Mouse (Mus musculus): ENCODE data around the gene Ubxn1.
"Not testable (repeated sequence)": the region's sequence is repeated elsewhere in the genome, so short reads cannot be mapped to it uniquely, and the experiment has no call there.

Gene Ubxn1

DNA sequence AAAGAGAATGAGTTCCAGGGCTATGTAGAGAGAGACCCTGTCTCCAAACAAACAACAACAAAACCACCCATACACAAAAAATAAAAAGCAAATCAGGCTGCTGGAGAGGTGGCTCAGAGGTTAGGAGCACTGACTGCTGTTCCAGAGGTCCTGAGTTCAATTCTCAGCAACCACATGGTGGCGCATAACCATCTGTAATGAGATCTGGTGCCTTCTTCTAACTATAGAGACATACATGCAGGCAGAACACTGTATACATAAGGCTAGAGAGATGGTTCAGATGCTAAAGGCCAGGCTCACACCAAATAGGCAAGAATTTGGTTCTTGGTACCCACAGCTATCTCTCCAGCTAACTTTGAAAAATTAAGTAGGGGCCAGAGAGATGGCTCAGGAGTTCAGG lies 12.3 kb upstream of the Ubxn1 start:
- peak; percentile 35 for DNase-seq

- no peak for DNase-seq
Observed at GRCm38 (mm10) chr19:8864265-8864664, 7.0 kb upstream of the Ubxn1 start.

GRCm38 (mm10) chr19:8870381-8870780 lies 915 bp upstream of the Ubxn1 start:
- DNase-seq = not testable (repeated sequence)

DNA sequence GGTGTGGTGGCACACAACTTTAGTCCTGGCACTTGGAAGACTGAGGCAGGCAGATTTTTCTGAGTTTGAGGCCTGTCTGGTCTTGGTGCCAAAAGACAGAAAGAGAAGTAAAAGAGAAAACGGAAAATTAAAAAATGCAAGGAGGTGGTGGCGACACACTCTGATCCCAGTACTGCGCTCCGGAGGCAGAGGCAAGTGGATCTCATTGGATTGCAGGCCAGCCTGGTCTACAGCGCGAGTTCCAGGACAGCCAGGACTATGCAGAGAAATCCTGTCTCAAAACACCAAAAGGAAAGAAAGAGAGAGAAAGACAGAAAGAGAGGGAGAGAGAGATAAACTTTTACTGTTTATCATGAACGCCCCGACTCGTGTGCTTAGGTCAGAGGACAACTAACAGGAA lies 458 bp upstream of the Ubxn1 start:
- DNase-seq = peak; percentile 21

- DNase-seq = no peak
Observed at GRCm38 (mm10) chr19:8872266-8872840, 1.1 kb downstream of the Ubxn1 start.

DNA sequence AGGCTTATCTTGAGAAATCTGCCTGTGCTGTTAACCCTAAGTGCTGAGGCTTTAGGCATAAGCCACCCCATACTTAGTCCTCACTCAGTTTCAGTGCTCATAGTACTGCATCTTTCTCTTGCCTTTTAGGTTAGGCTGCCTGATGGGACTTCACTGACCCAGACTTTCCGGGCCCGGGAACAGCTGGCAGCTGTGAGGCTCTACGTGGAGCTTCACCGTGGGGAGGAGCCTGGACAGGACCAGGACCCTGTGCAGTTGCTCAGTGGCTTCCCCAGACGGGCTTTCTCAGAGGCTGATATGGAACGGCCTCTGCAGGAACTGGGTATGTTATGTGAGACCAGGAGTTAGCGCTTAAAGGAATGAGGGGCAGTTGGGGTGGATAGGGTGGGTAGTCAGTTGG lies 3.7 kb downstream of the Ubxn1 start:
- no peak for DNase-seq

DNA sequence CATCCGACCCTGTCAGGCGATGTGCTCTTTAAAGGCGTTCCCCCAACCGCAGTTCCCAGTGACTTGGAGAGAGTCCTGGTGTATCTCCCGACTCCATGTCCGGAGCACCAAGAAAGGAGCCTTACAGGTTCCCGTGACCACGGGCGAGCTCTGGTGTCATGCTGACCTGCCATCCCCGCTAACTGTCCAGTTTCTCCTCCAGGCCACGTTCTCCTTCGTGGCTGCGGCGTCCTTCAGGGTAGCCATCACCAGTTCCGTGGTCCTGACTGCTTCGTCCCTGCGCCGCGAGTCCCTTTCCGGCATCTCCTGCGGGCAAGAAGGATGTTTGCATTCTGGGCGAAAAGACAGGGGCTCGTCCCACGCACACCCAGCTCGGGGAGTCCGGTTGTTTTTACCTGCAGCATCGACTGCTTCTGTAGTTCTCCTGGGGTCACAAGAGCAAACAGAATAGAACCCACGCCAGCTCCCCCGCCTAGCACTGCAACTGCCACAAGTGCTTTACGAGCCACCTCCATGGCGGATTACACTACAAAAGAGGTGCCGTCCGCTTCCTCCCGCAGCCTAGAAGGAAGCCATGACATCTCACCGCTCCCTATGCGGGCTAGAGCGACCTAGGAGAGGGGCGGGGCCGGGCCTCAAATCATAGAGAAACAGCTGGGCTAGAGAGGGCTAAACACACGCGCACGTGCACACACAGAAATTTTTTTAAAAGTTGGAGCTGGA lies 9.2 kb downstream of the Ubxn1 start, which contains the start of gene Uqcc3:
TSS of gene Uqcc3 (minus strand) at position 613 of the 723 bp plus-strand sequence.
- peak; percentile 95 for DNase-seq

GRCm38 (mm10) chr19:8881034-8881392 lies 9.7 kb downstream of the Ubxn1 start:
- no peak for DNase-seq

- DNase-seq = no peak
Observed at GRCm38 (mm10) chr19:8883616-8884015, 12.3 kb downstream of the Ubxn1 start, which contains the start of the genes Lbhd1 and Gm49403. Gene Lbhd1 (plus strand): TSS chr19:8883732. Gene Gm49403 (plus strand): TSS chr19:8883930.

DNA sequence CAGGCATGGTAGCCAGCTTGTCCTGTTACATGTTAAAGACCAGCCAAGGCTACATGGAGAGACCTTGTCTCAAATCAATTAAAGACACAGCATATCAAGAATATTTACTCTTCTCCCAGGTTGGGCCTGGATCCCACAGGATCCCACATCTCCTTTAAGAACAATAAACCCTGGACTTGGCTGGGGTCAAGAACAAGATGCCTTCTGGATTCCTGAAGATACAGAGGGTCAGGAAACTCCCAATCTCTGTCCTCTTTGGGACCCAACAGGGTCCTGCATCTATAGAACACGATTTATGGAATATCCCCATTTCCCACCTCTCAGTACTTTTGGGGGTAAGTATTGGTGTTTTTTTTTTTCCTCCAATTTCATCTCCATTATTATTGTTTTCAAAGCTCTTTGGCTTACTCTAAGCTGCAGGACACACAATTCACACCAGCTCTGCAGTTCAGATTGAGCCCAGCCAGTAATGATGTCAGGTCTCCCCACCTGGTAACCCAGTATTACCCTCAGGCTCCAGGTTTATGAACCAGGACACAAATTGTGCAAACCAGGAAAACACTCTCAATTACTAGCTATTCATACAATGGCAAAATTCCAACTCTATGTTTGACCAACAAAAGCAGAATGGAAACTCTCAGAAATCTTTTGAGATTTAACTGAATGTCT lies 15.8 kb downstream of the Ubxn1 start:
- no peak for DNase-seq

- no peak for DNase-seq
Observed at GRCm38 (mm10) chr19:8887585-8888463, 16.5 kb downstream of the Ubxn1 start.

DNA sequence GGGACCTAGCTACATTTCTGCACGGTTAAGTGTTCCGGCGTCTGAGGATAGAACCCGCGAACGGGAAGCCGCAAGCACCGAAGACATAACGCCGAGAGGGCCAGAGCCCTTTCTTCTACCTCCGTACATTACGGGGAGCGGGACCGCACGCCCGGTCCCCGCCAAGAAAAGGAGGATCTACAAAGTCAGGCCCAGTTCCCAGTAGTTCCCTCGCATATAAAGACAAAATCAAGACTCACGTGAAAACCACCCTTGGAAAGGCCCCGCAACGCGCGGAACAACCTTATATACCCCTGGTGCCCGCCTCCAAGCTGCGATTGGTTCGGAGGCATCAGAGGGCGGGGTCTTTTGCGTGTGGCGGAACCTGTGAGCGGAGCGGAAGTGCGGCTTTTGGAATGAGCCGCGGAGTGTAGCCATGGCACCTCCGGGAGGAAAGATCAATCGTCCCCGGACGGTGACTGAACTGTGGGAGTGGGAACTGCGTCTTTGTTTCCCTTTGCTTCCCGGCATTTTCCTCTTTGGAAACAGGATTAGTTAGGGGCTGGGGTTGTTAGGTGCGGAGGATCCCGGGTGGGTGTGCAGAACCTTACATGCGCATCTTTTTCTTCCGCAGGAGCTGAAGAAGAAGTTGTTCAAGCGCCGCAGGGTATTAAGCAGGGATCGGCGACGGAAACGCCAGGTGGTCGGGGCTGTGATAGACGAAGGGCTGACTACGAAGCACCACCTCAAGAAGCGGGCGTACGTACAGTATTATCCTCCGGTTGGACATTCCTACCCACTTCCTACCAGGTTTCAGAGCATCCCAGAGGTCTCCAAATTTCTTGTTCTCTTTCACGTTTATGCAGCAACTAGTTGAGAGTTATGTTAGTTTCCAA lies 17.5 kb downstream of the Ubxn1 start, which contains the start of the genes 1810009A15Rik and Gm49416:
TSS of gene 1810009A15Rik (plus strand) at position 343 of the 875 bp plus-strand sequence.
TSS of gene Gm49416 (plus strand) at position 416 of the 875 bp plus-strand sequence.
- peak; percentile 98 for DNase-seq

DNA sequence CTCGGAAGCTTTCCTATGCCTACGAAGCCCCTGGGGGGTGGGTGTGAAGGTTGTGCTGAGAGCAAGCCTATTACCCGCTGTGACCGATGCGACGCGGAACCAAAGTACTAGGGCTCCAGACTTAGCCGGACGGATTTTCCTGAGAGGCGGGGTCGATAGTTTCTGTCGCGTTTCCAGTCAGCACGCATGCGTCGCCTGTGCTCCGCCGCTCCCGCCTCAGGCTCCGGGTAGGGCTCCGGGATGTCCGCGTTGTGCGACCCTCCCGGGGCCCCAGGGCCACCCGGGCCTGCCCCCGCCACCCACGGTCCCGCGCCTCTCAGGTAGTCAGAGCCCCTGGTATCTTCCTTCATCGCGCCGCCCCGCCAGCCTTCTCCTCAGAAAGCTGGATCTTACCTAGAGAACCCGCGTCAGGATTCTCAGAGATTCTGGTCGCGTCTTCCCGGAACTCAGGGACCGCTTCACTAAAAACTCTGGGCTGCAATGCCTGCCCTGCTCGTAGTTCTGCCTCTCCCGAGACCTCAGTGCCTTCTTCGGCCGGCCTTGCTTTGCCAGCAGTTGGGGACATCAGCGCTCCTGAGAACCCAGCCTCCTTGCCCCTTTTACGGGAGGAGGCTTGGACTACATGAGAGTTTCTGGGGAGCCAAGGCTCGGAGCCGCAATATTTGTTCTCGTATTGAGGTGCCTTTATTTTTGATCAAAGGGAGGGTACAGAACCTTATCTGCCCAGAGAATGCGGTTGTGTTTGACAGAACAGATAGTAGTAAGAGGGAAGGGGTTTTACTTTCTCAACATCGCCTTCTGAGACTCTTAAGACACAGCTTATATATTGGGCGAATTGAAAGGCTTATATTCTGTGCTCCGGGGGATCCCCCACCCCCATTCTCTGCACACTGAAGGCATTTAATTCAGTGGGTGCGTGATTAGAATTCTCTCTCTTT lies 21.8 kb downstream of the Ubxn1 start, which contains the start of gene Ints5:
TSS of gene Ints5 (plus strand) at position 177 of the 938 bp plus-strand sequence.
- peak; percentile 92 for DNase-seq

DNA sequence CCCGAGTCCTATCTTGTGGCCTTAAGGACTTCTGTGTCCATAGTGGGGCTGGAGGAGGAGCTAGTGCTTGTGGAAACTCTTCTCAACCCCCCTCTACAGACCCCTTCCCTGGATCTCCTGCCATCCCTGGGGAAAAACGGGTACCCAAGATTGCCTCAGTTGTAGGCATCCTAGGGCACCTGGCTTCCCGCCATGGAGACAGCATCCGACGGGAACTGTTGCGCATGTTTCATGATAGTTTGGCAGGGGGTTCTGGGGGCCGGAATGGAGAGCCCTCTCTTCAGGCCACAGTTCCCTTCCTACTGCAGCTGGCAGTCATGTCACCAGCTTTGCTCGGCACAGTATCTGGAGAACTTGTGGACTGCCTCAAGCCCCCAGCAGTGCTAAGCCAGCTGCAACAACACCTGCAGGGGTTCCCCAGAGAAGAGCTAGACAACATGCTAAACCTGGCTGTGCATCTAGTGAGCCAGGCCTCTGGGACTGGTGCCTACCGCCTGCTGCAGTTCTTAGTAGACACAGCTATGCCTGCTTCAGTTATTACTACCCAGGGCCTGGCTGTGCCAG lies 24.2 kb downstream of the Ubxn1 start:
- DNase-seq = no peak

DNA sequence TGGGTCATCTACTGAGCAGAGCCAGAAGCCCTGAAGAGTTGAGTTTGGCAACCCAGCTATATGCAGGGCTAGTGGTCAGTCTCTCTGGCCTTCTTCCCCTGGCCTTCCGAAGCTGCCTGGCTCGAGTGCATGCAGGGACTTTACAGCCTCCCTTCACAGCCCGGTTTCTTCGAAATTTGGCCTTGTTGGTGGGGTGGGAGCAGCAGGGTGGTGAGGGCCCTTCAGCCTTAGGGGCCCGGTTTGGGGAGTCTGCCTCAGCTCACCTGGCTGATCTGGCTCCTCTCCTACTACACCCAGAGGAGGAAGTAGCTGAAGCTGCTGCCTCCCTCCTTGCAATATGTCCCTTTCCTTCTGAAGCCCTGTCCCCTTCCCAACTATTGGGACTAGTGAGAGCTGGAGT lies 24.9 kb downstream of the Ubxn1 start:
- DNase-seq = not testable (repeated sequence)

DNA sequence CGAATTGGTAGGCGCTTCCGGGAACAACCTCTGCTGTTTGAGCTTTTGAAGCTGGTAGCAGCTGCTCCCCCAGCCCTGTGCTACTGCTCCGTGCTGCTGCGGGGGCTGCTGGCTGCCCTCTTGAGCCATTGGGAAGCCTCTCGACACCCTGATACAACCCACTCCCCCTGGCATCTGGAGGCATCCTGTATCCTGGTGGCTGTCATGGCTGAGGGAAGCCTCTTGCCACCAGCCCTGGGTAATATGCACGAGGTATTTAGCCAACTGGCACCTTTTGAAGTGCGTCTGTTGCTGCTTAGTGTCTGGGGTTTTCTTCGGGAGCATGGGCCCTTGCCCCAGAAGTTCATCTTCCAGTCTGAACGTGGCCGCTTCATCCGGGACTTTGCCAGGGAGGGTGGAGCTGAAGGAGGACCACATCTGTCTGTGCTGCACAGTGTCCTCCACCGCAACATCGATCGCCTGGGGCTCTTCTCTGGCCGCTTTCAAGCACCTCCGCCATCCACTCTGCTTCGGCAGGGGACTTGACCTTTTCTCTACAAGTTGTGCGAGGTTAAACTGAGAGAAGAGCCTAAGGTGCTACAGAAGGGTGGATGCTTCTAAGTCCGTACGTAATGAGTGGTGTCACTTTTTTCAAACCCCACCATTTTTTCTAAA lies 26.0 kb downstream of the Ubxn1 start:
- DNase-seq = peak; percentile 78

- peak; percentile 98 for DNase-seq
Observed at GRCm38 (mm10) chr19:8897865-8898495, 26.7 kb downstream of the Ubxn1 start, which contains the start of gene Ganab. Gene Ganab (plus strand): TSS chr19:8898071.

GRCm38 (mm10) chr19:8898576-8898975 lies 27.3 kb downstream of the Ubxn1 start:
- DNase-seq = no peak

DNA sequence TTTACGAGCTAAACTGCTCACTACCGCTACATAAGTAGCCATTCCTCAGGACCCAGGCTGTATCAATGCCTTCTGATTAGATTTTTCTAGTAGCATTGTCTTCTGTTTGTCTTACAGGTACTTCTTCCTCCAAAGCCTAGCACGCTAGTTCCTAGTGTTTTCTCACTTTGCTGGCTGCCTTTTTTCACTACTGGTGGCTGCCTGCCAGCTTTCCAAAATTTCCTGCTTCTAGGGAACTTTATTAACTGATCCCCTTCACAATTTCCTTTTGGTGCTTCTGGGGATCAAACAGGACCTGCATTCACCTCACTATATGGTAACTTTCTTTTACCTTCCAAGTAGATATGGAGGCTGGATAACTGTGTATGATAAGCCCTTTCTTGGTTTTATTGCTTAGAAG lies 27.8 kb downstream of the Ubxn1 start:
- DNase-seq = no peak

Measured in lung, postnatal 10 days (tissue).